Mouse (Mus musculus) midbrain, embryonic 15.5 days (tissue): ENCODE measurements around the gene Cpeb3. TPM values are rescaled to one million over a fixed set of nuclear protein-coding genes. Genes with fewer than 3 reads are reported as not detected.

Source experiments
- ATAC-seq: fragments of 200-750 bp; cut with Nextera tagmentation; replicated peaks from 2 replicates; pipeline ENCODE4 v1.8.0; 2017; ENCODE audit warnings: moderate TSS enrichment
- H3K27ac ChIP-seq: fragments of 300-500 bp; sonication (generic); 2 replicates; pipeline ENCODE4 v1.5.1; 2015; ENCODE audit warnings: mild to moderate bottlenecking, inconsistent platforms
- H3K27me3 ChIP-seq: fragments of 300-500 bp; sonication (generic); replicated peaks from 2 replicates; pipeline ENCODE4 v1.6.1; 2015; ENCODE audit warnings: inconsistent platforms
- H3K36me3 ChIP-seq: fragments of 300-500 bp; sonication (generic); replicated peaks from 2 replicates; pipeline ENCODE4 v1.6.1; 2015; ENCODE audit warnings: inconsistent platforms
- H3K4me1 ChIP-seq: fragments of 300-500 bp; sonication (generic); 2 replicates; pipeline ENCODE4 v1.6.1; 2015; ENCODE audit warnings: inconsistent platforms
- H3K4me2 ChIP-seq: fragments of 300-500 bp; sonication (generic); 2 replicates; pipeline ENCODE4 v1.6.1; 2015; ENCODE audit warnings: inconsistent platforms, mild to moderate bottlenecking, moderate library complexity
- H3K4me3 ChIP-seq: fragments of 300-500 bp; sonication (generic); 2 replicates; pipeline ENCODE4 v1.5.1; 2015; ENCODE audit warnings: mild to moderate bottlenecking, inconsistent platforms
- H3K9ac ChIP-seq: fragments of 300-500 bp; sonication (generic); 2 replicates; pipeline ENCODE4 v1.6.1; 2015; ENCODE audit warnings: mild to moderate bottlenecking, inconsistent platforms
- H3K9me3 ChIP-seq: fragments of 300-500 bp; sonication (generic); 2 replicates; pipeline ENCODE4 v1.6.1; 2016; ENCODE audit warnings: inconsistent platforms
- WGBS: fragments of 180-500 bp; shearing (Covaris S2); methylation state at CpG from one replicate; pipeline ENCODE4 v1.1.7; 2015; ENCODE audit warnings: mixed read lengths; 5-methylcytosine and 5-hydroxymethylcytosine counted together
- polyA plus RNA-seq: library from polyadenylated mRNA; unstranded; fragments of >200 nt; fragmentation: Nextera tagmentation; extraction: Ambion mirVana; gene quantifications from 2 replicates; pipeline ENCODE4 v1.2.1, GENCODE M21; 2015

The Cpeb3 gene
- polyA plus RNA-seq, 1 experiment from 2014 or later = 14.1 TPM

DNA sequence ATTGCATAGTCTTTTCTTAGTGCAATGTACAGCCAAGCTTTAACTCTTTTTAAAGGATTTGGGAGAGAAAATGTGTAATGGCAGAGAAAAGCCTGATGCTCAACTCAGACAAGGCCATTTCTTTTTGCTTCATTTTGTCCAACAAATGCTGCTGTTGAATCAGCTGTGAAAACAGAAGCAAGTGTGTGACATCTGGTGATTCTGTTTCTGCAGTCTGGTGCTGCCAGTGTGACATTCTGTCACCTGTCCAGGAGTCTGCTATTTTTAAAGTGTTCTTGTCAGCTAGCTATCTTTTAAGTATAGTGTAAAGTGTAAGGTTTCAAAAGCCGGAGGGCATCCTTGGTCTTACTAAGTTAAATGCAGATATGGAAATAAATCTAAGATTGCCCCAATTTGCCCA, 76.7 kb downstream of the Cpeb3 start:
- no peak overlapping the region for H3K9ac ChIP-seq
- no peak for ATAC-seq
- H3K27ac ChIP-seq = no peak overlapping the region; the same call in 1 of the 2 replicates
- H3K27me3 ChIP-seq = no peaks in the 10 kb centered on the region
- 78% methylated on average over 1 of the region's 1 CpGs for WGBS
- H3K4me3 ChIP-seq = no peak overlapping the region
- no peaks in the 10 kb centered on the region for H3K36me3 ChIP-seq
- no peak overlapping the region for H3K4me2 ChIP-seq
- H3K9me3 ChIP-seq = no peaks in the 10 kb centered on the region
- no peaks in the 10 kb centered on the region for H3K4me1 ChIP-seq

DNA sequence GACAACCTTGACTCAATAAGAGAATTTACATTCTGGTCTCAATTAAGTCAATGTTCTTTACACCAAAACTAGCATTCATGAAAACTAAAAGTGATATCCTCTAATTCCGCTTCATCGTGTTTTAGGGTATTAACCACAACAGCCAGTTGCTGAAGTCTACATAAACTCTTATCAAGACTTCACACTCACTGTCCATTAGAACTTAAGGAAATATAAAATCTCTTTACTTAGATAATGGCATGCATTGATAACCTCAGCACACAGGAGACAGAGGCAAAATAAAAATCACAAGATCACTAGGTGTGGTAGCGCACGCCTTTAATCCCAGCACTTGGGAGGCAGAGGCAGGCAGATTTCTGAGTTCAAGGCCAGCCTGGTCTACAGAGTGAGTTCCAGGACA, 79.9 kb downstream of the Cpeb3 start:
- ATAC-seq = no peak
- 97% methylated on average over 4 of the region's 4 CpGs for WGBS

DNA sequence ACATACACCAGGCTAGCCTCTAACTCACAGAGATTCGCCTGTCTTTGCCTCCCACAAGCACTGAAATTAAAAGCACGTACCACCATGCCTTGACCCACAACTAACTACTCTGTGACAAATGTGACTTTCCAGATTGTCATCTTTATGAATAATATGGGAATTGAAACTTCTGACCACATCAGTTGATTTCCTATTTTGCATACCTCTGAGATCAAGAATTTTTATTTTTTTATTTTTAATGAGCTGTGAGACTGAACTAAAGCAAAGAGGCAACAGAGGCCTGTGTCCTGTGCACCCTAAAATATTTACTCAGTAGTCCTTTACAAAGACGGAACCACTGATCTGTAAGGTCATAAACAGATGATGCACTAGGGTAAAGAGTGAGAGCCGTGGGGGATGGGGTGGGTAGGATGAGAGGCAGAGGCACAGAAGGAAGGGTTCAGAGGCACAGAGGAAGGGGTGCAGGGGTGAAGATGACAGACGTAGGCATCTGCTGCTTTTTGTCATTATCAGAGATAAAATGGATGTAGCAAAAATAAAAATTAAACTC, 81.3 kb downstream of the Cpeb3 start:
- H3K4me3 ChIP-seq = no peak overlapping the region
- ATAC-seq = no peak
- H3K27me3 ChIP-seq = no peaks in the 10 kb centered on the region
- no peak overlapping the region for H3K4me2 ChIP-seq
- no peaks in the 10 kb centered on the region for H3K9me3 ChIP-seq
- no peaks in the 10 kb centered on the region for H3K4me1 ChIP-seq
- 82% methylated on average over 5 of the region's 5 CpGs for WGBS
- H3K27ac ChIP-seq = no peak overlapping the region
- no peaks in the 10 kb centered on the region for H3K36me3 ChIP-seq
- no peak overlapping the region for H3K9ac ChIP-seq

More for the DNA sequence above, 79.9 kb downstream of the Cpeb3 start:
- no peaks in the 10 kb centered on the region for H3K9me3 ChIP-seq
- H3K36me3 ChIP-seq = no peaks in the 10 kb centered on the region
- H3K27ac ChIP-seq = no peak overlapping the region
- no peaks in the 10 kb centered on the region for H3K4me1 ChIP-seq
- H3K27me3 ChIP-seq = no peaks in the 10 kb centered on the region
- H3K4me2 ChIP-seq = no peak overlapping the region
- H3K9ac ChIP-seq = no peak overlapping the region
- H3K4me3 ChIP-seq = no peak overlapping the region

DNA sequence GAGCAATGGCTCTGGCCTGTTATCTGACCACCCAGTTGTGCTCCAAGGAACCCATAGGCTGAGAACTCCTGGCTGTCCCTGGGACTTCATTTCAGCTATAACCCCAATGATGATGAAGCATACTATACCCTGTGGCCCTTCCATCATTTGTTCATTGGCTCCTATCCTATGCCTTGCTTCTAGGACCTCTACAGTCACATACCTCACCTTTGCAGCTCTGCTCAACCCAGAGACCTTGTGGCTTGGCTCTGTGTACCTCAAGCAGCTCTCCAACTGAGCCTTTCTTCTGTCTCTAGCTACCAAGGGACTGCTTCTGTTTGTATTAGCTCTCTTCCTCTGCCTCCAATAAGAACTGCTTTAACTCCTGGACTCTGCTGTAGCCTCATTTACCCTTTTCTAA, 83.4 kb downstream of the Cpeb3 start:
- H3K9ac ChIP-seq = no peak overlapping the region
- no peaks in the 10 kb centered on the region for H3K27me3 ChIP-seq
- H3K36me3 ChIP-seq = no peaks in the 10 kb centered on the region
- no peaks in the 10 kb centered on the region for H3K9me3 ChIP-seq
- no peak for ATAC-seq
- no peak overlapping the region for H3K27ac ChIP-seq
- H3K4me3 ChIP-seq = no peak overlapping the region
- no peak overlapping the region for H3K4me2 ChIP-seq
- no peaks in the 10 kb centered on the region for H3K4me1 ChIP-seq

DNA sequence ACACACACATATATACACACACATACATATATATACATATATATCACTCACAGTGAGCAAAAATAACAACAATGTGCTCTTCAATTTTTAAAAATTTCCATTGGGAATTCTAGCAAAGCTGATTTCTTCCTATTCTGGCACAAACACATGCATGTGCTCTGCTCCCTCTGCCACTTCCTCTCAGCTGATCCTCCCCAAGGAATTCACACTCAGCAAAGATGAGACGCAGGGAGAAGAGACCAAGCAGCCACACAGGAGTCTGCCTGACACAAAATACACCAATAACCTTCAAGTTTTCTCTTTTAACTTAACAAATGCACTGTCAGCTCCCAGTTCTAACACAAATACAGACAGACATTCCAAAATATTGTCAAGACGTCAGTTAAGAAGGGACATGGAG, 89.1 kb downstream of the Cpeb3 start:
- H3K4me1 ChIP-seq = no peaks in the 10 kb centered on the region
- no peak overlapping the region for H3K4me2 ChIP-seq
- H3K9ac ChIP-seq = no peak overlapping the region
- no peak overlapping the region for H3K27ac ChIP-seq
- no peak overlapping the region for H3K4me3 ChIP-seq
- WGBS = 52% methylated on average over 2 of the region's 2 CpGs
- H3K36me3 ChIP-seq = no peaks in the 10 kb centered on the region
- no peaks in the 10 kb centered on the region for H3K9me3 ChIP-seq
- no peaks in the 10 kb centered on the region for H3K27me3 ChIP-seq
- no peak for ATAC-seq

DNA sequence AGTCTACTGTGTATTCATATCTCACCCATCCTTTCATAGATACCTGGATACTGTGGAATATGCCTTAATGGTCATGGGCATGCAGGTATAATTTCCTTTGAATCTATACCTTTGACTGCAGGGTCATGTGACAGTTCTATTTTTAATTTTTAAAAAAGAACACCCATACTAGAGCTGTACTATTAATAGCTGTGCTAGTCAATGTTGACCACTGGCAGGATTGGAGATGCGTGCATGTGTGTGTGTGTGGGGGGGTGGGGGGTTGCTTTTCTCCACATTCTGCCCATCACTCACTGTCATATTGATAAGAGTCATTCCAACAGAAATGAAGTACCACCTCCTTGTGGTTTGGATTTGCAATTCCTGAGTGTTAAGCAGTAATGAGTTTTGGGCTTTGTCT, 92.6 kb downstream of the Cpeb3 start:
- WGBS = 100% methylated on average over 1 of the region's 1 CpGs
- Histone ChIP-seq H3K4me1 (no peaks in the 10 kb centered on the region), H3K9me3 (no peaks in the 10 kb centered on the region), H3K9ac (no peak overlapping the region), H3K36me3 (no peaks in the 10 kb centered on the region), H3K4me3 (no peak overlapping the region), H3K27me3 (no peaks in the 10 kb centered on the region), H3K27ac (no peak overlapping the region), H3K4me2 (no peak overlapping the region)
- no peak for ATAC-seq

DNA sequence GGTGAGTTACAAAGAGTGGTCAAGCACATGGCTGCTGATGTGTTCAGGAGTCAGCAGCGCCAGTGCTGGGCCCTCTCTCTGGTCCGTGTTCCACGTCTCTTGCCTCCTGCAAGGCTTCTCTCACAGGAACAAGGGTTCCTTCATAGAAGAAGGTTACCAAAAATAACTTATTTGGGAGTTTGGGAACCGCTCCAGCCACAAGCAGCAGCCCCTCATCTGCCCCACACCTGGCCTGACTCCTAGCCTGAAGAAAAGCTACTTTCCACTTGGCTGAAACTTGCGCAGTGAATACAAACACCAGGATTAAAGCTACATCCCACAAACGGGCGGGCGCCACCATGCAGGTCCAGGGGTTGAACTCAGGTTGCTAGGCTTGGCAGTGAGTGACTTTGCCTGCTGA, 93.0 kb downstream of the Cpeb3 start:
- no peaks in the 10 kb centered on the region for H3K9me3 ChIP-seq
- no peak overlapping the region for H3K4me3 ChIP-seq
- WGBS = 82% methylated on average over 8 of the region's 8 CpGs
- H3K9ac ChIP-seq = no peak overlapping the region
- no peaks in the 10 kb centered on the region for H3K4me1 ChIP-seq
- no peak for ATAC-seq
- H3K27me3 ChIP-seq = no peaks in the 10 kb centered on the region
- H3K36me3 ChIP-seq = no peaks in the 10 kb centered on the region
- H3K4me2 ChIP-seq = no peak overlapping the region
- H3K27ac ChIP-seq = no peak overlapping the region

DNA sequence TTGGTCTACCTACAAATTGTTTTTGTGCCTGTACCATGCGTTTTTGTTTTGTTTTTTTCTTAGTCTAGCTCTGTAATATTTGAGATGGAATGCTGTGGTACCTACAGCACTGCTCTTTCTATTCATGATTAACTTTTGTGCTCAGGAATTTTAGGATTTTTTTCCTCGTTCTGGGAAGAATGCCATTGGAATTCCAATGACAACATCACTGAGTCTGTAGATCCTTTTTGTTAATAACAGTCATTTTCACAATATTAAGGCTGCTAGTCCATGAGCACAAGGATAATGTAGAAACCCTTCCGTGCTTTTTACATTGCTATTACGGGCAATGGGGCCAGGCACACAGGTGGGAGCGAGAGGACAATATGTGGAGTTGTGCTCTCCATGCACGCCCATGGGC, 96.6 kb downstream of the Cpeb3 start:
- H3K27me3 ChIP-seq = no peaks in the 10 kb centered on the region
- no peak overlapping the region for H3K4me2 ChIP-seq
- no peaks in the 10 kb centered on the region for H3K9me3 ChIP-seq
- 87% methylated on average over 6 of the region's 6 CpGs for WGBS
- H3K36me3 ChIP-seq = no peaks in the 10 kb centered on the region
- no peaks in the 10 kb centered on the region for H3K4me1 ChIP-seq
- H3K9ac ChIP-seq = no peak overlapping the region
- H3K4me3 ChIP-seq = no peak overlapping the region
- ATAC-seq = no peak
- no peak overlapping the region for H3K27ac ChIP-seq

DNA sequence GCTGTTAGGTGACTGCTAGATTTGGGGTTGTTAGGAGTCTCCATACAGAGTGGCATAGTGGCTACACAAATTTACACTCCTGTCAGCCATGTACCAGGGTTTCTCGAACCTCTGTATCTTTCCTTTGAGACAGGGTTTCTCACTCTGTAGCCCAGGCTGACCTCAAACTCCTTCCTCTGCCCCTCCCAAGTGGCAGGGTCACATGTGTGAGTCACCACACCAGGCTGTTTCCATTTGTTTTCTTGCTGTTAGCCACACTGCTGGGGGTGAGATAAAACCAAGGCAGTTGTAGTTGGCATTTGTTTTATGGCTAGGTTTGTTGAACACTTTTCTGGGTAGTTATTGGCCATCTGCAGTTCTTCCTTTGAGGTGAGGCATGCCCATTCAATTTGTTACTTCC, 97.9 kb downstream of the Cpeb3 start:
- no peaks in the 10 kb centered on the region for H3K4me1 ChIP-seq
- 73% methylated on average over 1 of the region's 1 CpGs for WGBS
- H3K27ac ChIP-seq = no peak overlapping the region

DNA sequence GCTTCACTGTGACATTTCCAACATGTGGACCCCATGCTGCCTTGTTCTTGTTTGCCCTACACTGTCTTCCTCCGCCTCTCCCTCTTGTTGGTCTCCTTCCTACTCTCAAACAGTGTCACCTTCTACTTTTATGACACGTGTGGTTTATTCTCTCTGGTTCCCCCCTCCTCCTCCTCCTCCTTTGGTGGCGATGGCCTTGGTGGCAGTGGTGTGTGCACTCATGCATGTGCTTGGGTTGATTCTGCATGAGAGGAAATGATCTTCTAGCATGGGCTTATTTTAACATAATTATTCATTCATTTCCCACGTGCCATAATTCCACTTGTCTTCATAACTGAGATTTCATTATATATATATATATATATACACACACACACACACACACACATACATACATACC, 98.5 kb downstream of the Cpeb3 start:
- Histone ChIP-seq H3K4me3 (no peak overlapping the region), H3K9me3 (no peaks in the 10 kb centered on the region), H3K27ac (no peak overlapping the region), H3K9ac (no peak overlapping the region), H3K27me3 (no peaks in the 10 kb centered on the region), H3K4me1 (no peaks in the 10 kb centered on the region), H3K36me3 (no peaks in the 10 kb centered on the region), H3K4me2 (no peak overlapping the region)
- WGBS = 78% methylated on average over 4 of the region's 4 CpGs
- no peak for ATAC-seq

More for the DNA sequence above, 97.9 kb downstream of the Cpeb3 start:
- no peaks in the 10 kb centered on the region for H3K9me3 ChIP-seq
- ATAC-seq = no peak
- H3K4me3 ChIP-seq = no peak overlapping the region
- H3K9ac ChIP-seq = no peak overlapping the region
- H3K27me3 ChIP-seq = no peaks in the 10 kb centered on the region
- H3K4me2 ChIP-seq = no peak overlapping the region
- no peaks in the 10 kb centered on the region for H3K36me3 ChIP-seq

DNA sequence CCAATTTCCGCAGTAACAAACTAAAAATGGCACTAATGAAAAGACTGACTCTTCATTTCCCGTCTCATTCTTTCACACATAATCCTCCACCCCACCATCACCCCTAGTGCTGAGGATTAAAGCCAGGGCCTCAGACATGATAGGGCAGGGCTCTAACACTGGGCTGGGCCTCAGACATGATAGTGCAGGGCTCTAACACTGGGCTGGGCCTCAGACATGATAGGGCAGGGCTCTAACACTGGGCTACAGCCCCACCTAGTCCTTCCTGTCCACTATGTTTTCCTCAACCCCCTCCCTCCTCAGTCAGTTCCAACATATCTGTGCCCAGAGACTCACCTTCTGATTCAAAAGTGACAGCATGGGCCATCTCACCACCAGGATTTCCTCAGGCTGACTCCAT, 107.7 kb downstream of the Cpeb3 start:
- H3K4me3 ChIP-seq = no peak overlapping the region
- 67% methylated on average over 2 of the region's 2 CpGs for WGBS
- no peaks in the 10 kb centered on the region for H3K27me3 ChIP-seq
- no peak overlapping the region for H3K27ac ChIP-seq
- no peaks in the 10 kb centered on the region for H3K4me1 ChIP-seq
- no peak for ATAC-seq
- no peak overlapping the region for H3K4me2 ChIP-seq
- H3K36me3 ChIP-seq = no peaks in the 10 kb centered on the region
- H3K9me3 ChIP-seq = no peaks in the 10 kb centered on the region
- H3K9ac ChIP-seq = no peak overlapping the region

DNA sequence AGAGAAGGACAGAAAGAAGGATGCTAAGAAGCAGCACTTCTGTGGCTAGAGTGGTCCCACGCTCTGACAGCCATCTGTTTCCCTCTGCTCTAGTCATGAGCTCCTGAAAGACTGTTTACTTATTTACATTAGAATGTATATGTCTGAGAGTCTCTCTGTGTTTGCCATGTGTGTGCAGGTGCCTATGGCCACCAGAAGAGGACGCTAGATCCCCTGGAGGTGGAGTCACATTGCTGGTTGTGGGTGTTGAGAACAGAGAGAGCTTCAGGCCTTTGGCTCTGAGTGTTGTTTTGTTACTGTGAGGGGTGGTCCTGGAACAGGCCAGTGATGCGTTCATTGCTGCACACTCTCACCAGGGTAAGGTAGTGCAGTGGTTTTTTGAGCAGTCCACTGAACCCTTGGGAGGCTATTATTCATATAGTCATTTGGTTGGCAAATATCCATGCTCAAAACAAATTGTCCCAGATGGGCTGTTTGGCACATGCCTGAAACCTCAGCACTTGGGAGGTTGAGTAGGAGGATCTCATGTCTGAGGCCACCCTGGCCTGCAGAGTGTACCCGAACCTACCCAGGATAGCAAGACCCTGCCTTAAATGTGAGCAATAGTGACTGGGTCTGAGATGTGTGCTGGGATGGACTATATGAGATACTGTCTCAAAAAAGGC, 112.6 kb downstream of the Cpeb3 start:
- no peaks in the 10 kb centered on the region for H3K36me3 ChIP-seq
- H3K4me2 ChIP-seq = no peak overlapping the region
- 81% methylated on average over 4 of the region's 4 CpGs for WGBS
- no peak overlapping the region for H3K9ac ChIP-seq
- no peak overlapping the region for H3K27ac ChIP-seq
- no peaks in the 10 kb centered on the region for H3K9me3 ChIP-seq
- ATAC-seq = no peak
- peaks cover 2% of the 10 kb centered on the region for H3K4me1 ChIP-seq
- H3K4me3 ChIP-seq = no peak overlapping the region
- H3K27me3 ChIP-seq = no peaks in the 10 kb centered on the region

DNA sequence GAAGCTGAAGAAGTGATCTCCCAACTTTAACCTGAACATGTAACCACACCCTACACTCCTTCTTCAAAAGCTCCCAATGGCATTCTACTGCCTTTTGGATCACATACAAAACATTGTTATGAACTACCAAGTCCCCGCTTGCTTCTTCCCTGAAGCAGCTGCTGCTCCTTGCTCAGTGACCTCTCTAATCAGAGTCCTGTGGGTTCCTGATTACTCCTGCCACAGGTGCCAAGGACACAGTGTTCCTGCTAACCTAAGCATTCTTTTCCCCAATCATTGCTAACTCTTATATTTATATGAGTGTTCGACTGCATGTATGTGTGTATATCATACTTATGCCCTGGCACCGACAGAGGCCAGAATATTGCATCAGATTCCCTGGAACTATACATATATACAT, 115.2 kb downstream of the Cpeb3 start:
- H3K36me3 ChIP-seq = no peaks in the 10 kb centered on the region; the same call in 1 of the 2 replicates
- H3K27me3 ChIP-seq = no peaks in the 10 kb centered on the region
- H3K4me3 ChIP-seq = no peak overlapping the region
- H3K27ac ChIP-seq = no peak overlapping the region
- no peak overlapping the region for H3K4me2 ChIP-seq
- ATAC-seq = no peak
- H3K9me3 ChIP-seq = no peaks in the 10 kb centered on the region
- 94% methylated on average over 3 of the region's 3 CpGs for WGBS
- peaks cover 13% of the 10 kb centered on the region for H3K4me1 ChIP-seq
- H3K9ac ChIP-seq = no peak overlapping the region
